Mouse (Mus musculus): ENCODE data around the gene Mrpl19.

DNA sequence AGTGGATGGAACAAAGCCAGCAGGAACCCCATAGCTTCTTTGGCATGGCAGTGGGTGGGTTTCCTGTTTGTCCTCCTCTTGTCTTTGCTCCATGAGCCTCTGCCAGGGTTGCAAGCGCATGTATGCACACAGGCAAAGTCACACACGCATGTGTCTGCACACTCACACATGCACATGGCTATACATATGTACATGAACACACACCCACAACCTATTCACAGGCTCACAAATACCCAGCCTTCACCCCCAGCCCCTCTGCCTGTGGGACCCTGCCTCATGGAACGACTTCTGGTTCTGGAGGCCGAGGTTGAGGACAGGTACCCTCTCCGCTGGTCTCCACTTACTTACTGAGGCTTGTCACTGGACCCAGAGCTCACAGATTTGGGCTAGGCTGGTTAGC, 22.6 kb upstream of the Mrpl19 start:
- no peak for TF ChIP-seq POLR2A (IDR thresholded peaks at IDR 0.05; ENCODE audit: control insufficient read depth, extremely low read depth, insufficient read depth, low read length, poor library complexity)
- no peak for TF ChIP-seq CTCF (IDR thresholded peaks at IDR 0.05; ENCODE audit: borderline replicate concordance, control insufficient read depth, extremely low read depth, insufficient read depth, low read length, poor library complexity)
